Mouse (Mus musculus): Measurements from ENCODE around the gene Mtg2. TPM values are rescaled to one million over a fixed set of nuclear protein-coding genes. Genes with fewer than 3 reads are reported as not detected.

Gene Mtg2
- polyA plus RNA-seq, 1 experiment from 2014 or later, result 15.2 TPM

GRCm38 (mm10) chr2:180108285-180108684 lies 37.9 kb downstream of the Mtg2 start:
- Histone ChIP-seq H3K4me1 (replicated peaks) (peaks cover 16% of the 10 kb centered on the region), H3K4me2 (no peak overlapping the region), H3K4me3 (replicated peaks) (no peak overlapping the region), H3K9ac (no peak overlapping the region), H3K36me3 (no peaks in the 10 kb centered on the region), H3K27me3 (peaks cover 37% of the 10 kb centered on the region), H3K27ac (no peak overlapping the region), H3K9me3 (replicated peaks) (no peaks in the 10 kb centered on the region)
- 48% methylated on average over 6 of the region's 6 CpGs for WGBS (ENCODE audit: insufficient replicate concordance)
- ATAC-seq (ENCODE audit: low read depth), result no peak
- DNase-seq, result no peak

- H3K27me3 ChIP-seq, result peaks cover 28% of the 10 kb centered on the region
- H3K9me3 ChIP-seq (replicated peaks), result no peaks in the 10 kb centered on the region
- H3K36me3 ChIP-seq, result no peaks in the 10 kb centered on the region
- H3K27ac ChIP-seq, result no peak overlapping the region
- no peak for DNase-seq
- H3K9ac ChIP-seq, result no peak overlapping the region
- no peak overlapping the region for H3K4me3 ChIP-seq (replicated peaks)
- WGBS (ENCODE audit: insufficient replicate concordance), result 57% methylated on average over 17 of the region's 17 CpGs
- ATAC-seq (ENCODE audit: low read depth), result no peak
- no peak overlapping the region for H3K4me2 ChIP-seq
- H3K4me1 ChIP-seq (replicated peaks), result peaks cover 25% of the 10 kb centered on the region
These were observed 43.8 kb downstream of the Mtg2 start for GRCm38 (mm10) chr2:180113909-180114890.

- Histone ChIP-seq H3K27me3 (peaks cover 28% of the 10 kb centered on the region), H3K36me3 (no peaks in the 10 kb centered on the region), H3K4me1 (replicated peaks) (peaks cover 33% of the 10 kb centered on the region), H3K9me3 (replicated peaks) (no peaks in the 10 kb centered on the region), H3K9ac (no peak overlapping the region), H3K4me2 (no peak overlapping the region), H3K27ac (no peak overlapping the region), H3K4me3 (replicated peaks) (no peak overlapping the region)
- ATAC-seq (ENCODE audit: low read depth), result no peak
- WGBS (ENCODE audit: insufficient replicate concordance), result 32% methylated on average over 6 of the region's 6 CpGs
- no peak for DNase-seq
These were observed 44.9 kb downstream of the Mtg2 start for GRCm38 (mm10) chr2:180115279-180115678.

- Histone ChIP-seq H3K36me3 (no peaks in the 10 kb centered on the region), H3K4me3 (replicated peaks) (no peak overlapping the region), H3K4me2 (no peak overlapping the region), H3K4me1 (replicated peaks) (peaks cover 41% of the 10 kb centered on the region), H3K27ac (no peak overlapping the region), H3K27me3 (peaks cover 24% of the 10 kb centered on the region), H3K9me3 (replicated peaks) (no peaks in the 10 kb centered on the region), H3K9ac (no peak overlapping the region)
- no peak for DNase-seq
- WGBS (ENCODE audit: insufficient replicate concordance), result 32% methylated on average over 10 of the region's 10 CpGs
- no peak for ATAC-seq (ENCODE audit: low read depth)
These were observed 45.7 kb downstream of the Mtg2 start for GRCm38 (mm10) chr2:180116081-180116493.

GRCm38 (mm10) chr2:180116741-180117484 lies 46.5 kb downstream of the Mtg2 start:
- no peaks in the 10 kb centered on the region for H3K36me3 ChIP-seq
- no peaks in the 10 kb centered on the region for H3K9me3 ChIP-seq (replicated peaks)
- ATAC-seq (ENCODE audit: low read depth) (no peak), DNase-seq (no peak)
- peaks cover 42% of the 10 kb centered on the region for H3K4me1 ChIP-seq (replicated peaks)
- no peak overlapping the region for H3K27ac ChIP-seq
- no peak overlapping the region for H3K4me2 ChIP-seq
- no peak overlapping the region for H3K9ac ChIP-seq
- no peak overlapping the region for H3K4me3 ChIP-seq (replicated peaks)
- WGBS (ENCODE audit: insufficient replicate concordance), result 50% methylated on average over 8 of the region's 8 CpGs
- H3K27me3 ChIP-seq, result peaks cover 24% of the 10 kb centered on the region

GRCm38 (mm10) chr2:180117485-180118194 lies 47.3 kb downstream of the Mtg2 start:
- Histone ChIP-seq H3K4me1 (replicated peaks) (peaks cover 42% of the 10 kb centered on the region), H3K9ac (peak overlapping the region; percentile 72; the same call in 1 of the 2 replicates), H3K36me3 (no peaks in the 10 kb centered on the region), H3K27me3 (peaks cover 24% of the 10 kb centered on the region), H3K27ac (no peak overlapping the region), H3K4me2 (peak overlapping the region; percentile 93; the same call in 1 of the 2 replicates), H3K4me3 (replicated peaks) (no peak overlapping the region), H3K9me3 (replicated peaks) (no peaks in the 10 kb centered on the region)
- 24% methylated on average over 13 of the region's 13 CpGs for WGBS (ENCODE audit: insufficient replicate concordance)
- DNase-seq (no peak), ATAC-seq (ENCODE audit: low read depth) (no peak)

GRCm38 (mm10) chr2:180118661-180119438 lies 48.5 kb downstream of the Mtg2 start, which contains the start of gene Osbpl2:
TSS of gene Osbpl2 (plus strand) at chr2:180119306.
- DNase-seq, result peak; percentile 100
- Histone ChIP-seq H3K9me3 (replicated peaks) (no peaks in the 10 kb centered on the region), H3K27ac (peak within 1 kb of the TSS; percentile 71), H3K4me3 (replicated peaks) (peak within 1 kb of the TSS; percentile 92), H3K4me2 (peak within 1 kb of the TSS; percentile 93), H3K9ac (peak within 1 kb of the TSS; percentile 90), H3K27me3 (peaks cover 24% of the 10 kb centered on the region), H3K4me1 (replicated peaks) (peaks cover 42% of the 10 kb centered on the region), H3K36me3 (peaks cover 3% of the 10 kb centered on the region; the same call in 1 of the 2 replicates)
- peak; percentile 98 for ATAC-seq (ENCODE audit: low read depth)
- under 1% methylated on average over 55 of the region's 55 CpGs for WGBS (ENCODE audit: insufficient replicate concordance)

GRCm38 (mm10) chr2:180119439-180120291 lies 49.3 kb downstream of the Mtg2 start:
- DNase-seq, result no peak
- H3K4me1 ChIP-seq (replicated peaks), result peaks cover 42% of the 10 kb centered on the region
- H3K36me3 ChIP-seq, result peaks cover 6% of the 10 kb centered on the region; the same call in 1 of the 2 replicates
- H3K4me2 ChIP-seq, result peak overlapping the region; percentile 93
- H3K4me3 ChIP-seq (replicated peaks), result peak overlapping the region; percentile 92
- H3K9ac ChIP-seq, result peak overlapping the region; percentile 90
- under 1% methylated on average over 68 of the region's 68 CpGs for WGBS (ENCODE audit: insufficient replicate concordance)
- H3K27ac ChIP-seq, result peak overlapping the region; percentile 64
- H3K27me3 ChIP-seq, result peaks cover 20% of the 10 kb centered on the region
- ATAC-seq (ENCODE audit: low read depth), result peak; percentile 8
- H3K9me3 ChIP-seq (replicated peaks), result no peaks in the 10 kb centered on the region

GRCm38 (mm10) chr2:180120292-180120761 lies 49.9 kb downstream of the Mtg2 start:
- WGBS (ENCODE audit: insufficient replicate concordance), result 32% methylated on average over 5 of the region's 5 CpGs
- peaks cover 43% of the 10 kb centered on the region for H3K4me1 ChIP-seq (replicated peaks)
- H3K4me3 ChIP-seq (replicated peaks), result peak overlapping the region; percentile 92
- peaks cover 20% of the 10 kb centered on the region for H3K27me3 ChIP-seq
- ATAC-seq (ENCODE audit: low read depth) (no peak), DNase-seq (no peak)
- no peaks in the 10 kb centered on the region for H3K9me3 ChIP-seq (replicated peaks)
- H3K27ac ChIP-seq, result peak overlapping the region; percentile 64; the same call in 1 of the 2 replicates
- H3K36me3 ChIP-seq, result peaks cover 6% of the 10 kb centered on the region; the same call in 1 of the 2 replicates
- H3K4me2 ChIP-seq, result peak overlapping the region; percentile 93
- H3K9ac ChIP-seq, result peak overlapping the region; percentile 90

Measured in liver, embryonic 13.5 days (tissue).